Mouse (Mus musculus) spleen, postnatal 4 days (tissue): ENCODE data around the gene Cmtm1.
A peak's percentile ranks its signal among the peaks of the same experiment; 100 is the strongest.
"Not testable (repeated sequence)": the region's sequence is repeated elsewhere in the genome, so short reads cannot be mapped to it uniquely, and the experiment has no call there.

Experiments used
- DNase-seq, 2 experiments: peaks; one replicate each; pipeline ENCODE4 v3.0.0; 2022; ENCODE audit warnings: low spot score in 2 of 2

Gene Cmtm1

GRCm38 (mm10) chr8:104321267-104321666 is 11.3 kb upstream of the Cmtm1 start, which contains the start of gene Gm11020:
Gene Gm11020, plus strand, starts transcription at chr8:104321567.
- not testable (repeated sequence) for DNase-seq

GRCm38 (mm10) chr8:104313311-104313710 is 3.4 kb upstream of the Cmtm1 start:
- no peak for DNase-seq

- DNase-seq: not testable (repeated sequence)
Measured at GRCm38 (mm10) chr8:104312023-104312422, 2.1 kb upstream of the Cmtm1 start.

DNA sequence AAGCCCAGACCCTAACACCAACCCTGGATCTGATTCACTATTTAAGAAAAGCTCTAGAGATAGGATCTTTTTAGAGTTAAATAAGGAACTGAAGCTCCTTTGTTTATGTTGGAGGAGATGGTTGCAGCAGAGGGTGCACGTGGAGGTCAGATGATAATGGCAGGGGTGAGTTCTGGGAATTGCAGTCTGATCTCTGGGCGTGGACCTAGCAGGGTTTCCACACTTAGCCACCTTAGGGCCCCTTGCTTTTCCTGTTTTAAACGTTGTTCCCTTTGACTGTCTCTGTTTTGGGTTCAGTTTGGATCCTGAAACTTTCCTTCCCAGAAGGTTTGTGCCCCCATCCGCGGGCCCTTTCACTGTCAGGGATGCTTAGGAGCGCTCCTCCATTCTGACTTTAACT is 1.6 kb downstream of the Cmtm1 start:
- not testable (repeated sequence) for DNase-seq

DNA sequence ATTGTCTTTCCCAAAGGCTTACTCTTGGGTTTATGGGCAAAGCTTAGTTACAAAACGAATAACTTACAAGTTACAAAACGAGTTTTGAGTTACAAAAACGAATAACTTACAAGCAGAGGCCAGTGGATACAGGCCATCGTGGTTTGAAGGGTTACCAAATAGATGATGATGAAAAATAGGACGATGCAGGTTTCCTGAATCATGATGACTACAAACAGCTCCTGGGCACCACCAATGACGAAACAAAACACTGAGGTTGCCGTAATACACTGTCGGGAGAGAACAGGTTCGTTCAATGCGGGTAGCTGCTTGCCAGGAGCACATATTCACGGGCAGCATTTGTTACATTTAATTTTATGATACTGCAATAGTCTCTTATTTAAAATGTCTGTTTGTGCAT is 5.0 kb downstream of the Cmtm1 start:
- DNase-seq: no peak

GRCm38 (mm10) chr8:104302536-104302935 is 7.4 kb downstream of the Cmtm1 start:
- DNase-seq: not testable (repeated sequence)

DNA sequence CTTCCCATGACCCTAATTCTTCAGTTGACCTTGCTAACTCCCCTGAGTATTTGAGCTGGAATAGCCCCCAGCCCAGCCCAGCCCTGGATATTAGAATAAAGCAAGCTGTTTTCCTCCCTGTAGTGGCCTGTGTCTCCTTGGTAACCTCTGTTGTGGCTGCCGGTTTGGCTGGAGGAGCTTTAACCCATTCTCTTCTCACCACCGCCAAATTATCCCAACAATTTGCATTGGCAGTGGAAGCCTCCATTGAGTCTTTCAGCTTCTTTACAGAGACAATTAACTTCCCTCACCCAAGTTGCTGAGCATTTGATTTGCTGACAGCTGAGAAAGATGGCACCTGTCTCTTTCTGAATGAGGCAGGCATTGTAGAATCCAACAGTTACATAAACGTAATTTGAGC is 8.4 kb downstream of the Cmtm1 start:
- DNase-seq: not testable (repeated sequence)

DNA sequence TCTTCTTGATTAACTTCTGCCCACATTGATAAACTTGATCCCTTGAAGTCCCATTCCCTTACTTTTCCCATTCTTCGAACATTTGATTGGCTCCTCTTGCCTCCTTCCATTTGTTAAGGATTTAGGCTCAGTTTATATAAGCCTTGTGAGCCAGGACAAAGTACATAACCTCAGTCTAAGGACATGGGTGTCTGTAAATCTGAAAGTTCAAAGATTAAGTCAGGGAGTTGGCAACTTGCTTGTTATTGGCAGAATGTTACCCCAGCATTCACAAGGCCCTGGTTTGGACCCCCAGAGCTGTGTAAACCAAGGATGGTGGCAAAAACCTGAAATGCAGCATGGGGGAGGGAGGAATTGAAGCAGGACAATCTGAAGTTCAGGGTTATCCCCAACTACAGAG is 15.5 kb downstream of the Cmtm1 start:
- no peak for DNase-seq

DNA sequence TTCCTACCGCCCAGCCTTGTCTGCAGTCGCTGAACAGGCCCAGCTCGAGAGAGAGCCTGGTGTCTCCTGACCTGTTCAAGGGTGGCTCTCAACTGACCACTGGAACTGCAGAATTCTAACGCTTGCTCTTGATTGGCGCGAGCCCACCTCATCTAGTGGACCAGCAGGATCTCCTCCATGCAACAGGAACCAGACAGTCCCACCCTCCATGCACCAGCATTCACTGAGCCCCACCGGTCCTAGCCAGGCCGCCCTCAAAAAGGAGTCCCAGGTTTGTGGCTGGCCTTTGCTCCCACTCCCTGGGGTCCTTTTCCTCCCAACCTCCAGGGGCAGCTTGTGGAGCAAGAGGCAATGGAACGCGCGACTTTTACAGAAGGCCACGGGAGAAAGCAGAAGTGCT is 16.9 kb downstream of the Cmtm1 start, which contains the start of gene Cmtm2a:
Gene Cmtm2a, minus strand, starts transcription at position 101 of the 400 bp plus-strand sequence.
- not testable (repeated sequence) for DNase-seq

DNA sequence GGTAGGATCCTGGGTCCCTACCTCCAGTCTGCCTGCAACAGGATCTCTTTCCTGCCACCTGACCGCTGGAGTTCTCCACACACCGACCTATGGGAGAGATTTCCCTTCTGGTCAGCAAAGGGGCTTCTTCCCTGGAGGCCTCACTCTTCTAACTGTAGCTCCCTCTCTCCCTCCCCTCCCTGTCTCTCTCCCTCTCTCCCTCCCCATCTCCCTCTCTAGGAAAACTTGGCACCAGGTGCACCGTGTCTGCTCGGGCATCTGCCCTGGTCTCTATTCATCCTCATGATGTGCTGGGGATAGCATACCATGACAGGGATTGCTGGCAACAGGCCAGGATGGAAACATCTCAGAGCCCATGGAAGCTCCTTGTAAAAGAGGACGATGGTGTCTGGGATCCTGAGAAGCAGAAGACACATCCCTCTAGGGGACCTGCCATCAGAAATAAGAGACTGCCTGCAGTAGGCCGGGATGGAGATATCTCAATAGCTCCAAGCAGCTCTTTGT is 41.0 kb downstream of the Cmtm1 start:
- no peak for DNase-seq

GRCm38 (mm10) chr8:104268368-104268767 is 41.6 kb downstream of the Cmtm1 start:
- DNase-seq: no peak

- DNase-seq: not testable (repeated sequence)
Measured at GRCm38 (mm10) chr8:104264271-104264935, 45.5 kb downstream of the Cmtm1 start.

DNA sequence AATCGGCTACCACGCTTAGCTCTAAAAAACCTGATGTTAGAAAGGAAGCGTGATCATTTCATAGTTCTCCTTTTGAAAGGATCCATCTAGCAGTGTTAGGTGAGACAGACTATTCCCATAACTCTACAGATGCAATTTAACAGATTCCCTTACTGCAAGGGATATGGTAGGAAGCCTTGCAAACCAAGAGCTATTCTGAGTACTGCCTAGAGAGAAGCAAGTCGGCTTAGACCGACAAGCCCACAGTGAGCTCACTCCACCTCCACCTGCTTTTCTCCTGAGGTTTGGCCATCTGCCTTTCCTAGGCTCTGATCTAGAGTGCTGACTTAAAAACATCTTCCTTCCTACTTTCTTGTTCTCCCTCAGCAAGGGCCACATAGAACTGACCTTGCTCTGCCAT is 48.1 kb downstream of the Cmtm1 start:
- not testable (repeated sequence) for DNase-seq

DNA sequence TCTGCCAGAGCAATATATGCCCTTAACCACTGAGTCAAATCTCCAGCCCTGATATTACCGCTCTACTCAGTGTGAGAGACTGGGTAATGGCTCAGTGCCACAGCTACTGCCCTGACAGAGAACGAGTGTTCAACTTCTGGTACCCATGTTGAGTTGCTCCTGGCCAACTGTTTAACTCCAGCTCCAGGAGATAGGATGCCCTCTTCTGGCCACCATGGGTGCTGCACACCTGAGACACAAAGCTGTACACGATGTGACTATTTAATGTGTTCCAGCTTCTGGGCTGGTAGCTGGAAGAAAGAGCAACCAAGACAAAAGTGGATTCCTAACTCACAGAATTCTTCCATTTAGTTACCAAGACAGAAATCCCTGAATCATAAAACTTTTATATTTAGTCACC is 56.9 kb downstream of the Cmtm1 start:
- peak; percentile 65 to 81 for DNase-seq

DNA sequence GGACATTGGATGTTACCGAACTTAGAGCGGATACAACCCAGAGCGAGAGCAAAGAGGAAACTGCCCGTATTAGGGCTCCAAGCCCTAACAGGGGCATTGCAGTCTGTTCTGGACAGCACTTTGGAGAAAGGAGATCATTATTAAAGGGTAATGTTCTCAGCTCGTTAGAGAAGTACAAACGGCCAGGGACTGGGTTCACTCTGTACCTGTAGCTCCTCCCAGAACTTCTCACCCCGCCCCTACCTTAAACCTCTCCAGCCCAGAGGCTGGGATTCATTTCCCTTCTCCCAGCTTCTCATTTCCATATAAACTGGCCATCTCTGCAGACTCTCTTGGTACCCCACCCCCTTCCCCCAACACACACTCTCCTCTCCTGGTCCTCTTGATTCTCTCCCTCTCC is 58.5 kb downstream of the Cmtm1 start:
- no peak for DNase-seq

GRCm38 (mm10) chr8:104250439-104251367 is 59.2 kb downstream of the Cmtm1 start, which contains the start of gene Cklf:
Gene Cklf, plus strand, starts transcription at chr8:104250861.
- peak; percentile 86 to 93 for DNase-seq

- no peak for DNase-seq
Measured at GRCm38 (mm10) chr8:104249442-104249996, 60.4 kb downstream of the Cmtm1 start.

DNA sequence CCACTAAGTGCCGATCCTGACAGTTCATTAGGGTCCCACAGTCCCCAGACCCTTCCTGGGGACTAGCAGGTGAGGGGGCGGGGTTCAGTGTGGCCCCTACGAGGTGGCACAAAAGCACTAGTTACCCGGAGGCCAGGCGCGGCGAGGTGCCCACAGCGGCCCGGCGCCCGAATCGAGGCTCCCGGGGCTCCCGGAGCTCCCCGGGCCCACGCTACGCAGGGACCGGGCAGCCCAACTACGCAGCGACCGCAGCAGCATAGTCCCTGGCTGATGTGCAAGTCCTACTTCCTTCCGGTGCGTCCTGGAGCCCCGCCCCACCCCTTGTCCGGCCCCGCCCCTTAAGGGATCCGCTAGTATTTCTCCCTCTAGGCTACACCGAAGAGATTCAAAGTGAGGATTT is 61.7 kb downstream of the Cmtm1 start, which contains the start of gene Tk2:
Gene Tk2, minus strand, starts transcription at position 283 of the 400 bp plus-strand sequence.
- peak; percentile 80 to 91 for DNase-seq

DNA sequence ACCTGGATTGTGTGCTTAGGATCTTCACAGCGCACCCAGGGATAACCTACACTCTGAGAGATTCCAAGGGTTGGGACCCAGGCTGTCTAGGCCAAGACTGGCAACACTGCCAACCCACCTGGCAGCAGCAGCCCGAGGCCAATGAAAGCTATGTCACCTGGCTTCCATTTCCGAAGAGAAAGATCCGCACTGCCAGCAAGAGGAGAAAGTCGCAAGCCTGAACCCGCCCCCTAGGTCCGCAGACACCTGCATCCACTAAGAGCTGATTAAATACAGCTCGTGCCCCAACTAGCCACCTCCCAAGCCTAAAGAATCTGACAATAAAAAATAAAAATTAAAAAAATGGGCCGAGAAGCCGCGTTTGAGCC is 62.1 kb downstream of the Cmtm1 start:
- peak; percentile 37 to 72 for DNase-seq

DNA sequence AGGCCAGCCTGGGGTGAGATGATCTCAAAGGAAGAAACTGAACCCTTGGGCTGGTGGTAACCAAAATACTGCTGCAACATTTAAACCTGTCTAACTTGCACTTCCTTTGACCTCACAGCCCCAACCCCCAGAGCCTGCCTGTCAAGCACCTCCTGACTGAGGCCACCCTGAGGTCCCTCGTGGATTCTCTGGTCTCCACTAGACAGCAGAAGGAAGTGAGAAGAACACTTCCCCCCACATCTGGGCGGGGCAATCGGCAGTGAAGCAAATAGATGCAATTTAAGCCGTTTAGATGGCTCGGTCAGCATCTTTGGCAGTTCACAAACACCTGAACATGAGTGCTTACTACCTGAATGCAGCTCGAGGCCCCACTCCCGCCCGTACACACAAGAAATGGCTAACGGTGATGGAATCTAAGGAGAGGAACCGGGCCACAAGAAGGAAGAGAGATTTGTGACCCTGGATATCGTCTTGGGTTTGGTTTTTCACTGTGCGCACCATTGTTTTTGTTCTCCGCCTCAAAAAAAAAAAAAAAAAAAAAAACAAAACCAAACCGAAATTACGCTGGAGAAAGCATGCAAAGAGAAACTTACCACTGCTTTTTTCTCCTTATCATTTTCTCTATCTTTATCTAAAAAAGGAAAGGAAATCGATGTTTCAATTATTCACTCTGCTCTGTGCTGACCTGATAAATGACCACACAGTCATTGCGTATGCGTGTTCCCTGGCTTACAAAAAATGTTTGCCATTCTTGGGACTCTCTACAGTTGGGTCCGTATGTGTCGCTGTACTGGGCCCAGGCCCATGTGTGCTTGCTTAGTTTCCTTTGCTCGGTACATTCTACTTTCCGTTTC is 62.7 kb downstream of the Cmtm1 start:
- DNase-seq: peak; percentile 77 to 82

GRCm38 (mm10) chr8:104246621-104247020 is 63.3 kb downstream of the Cmtm1 start:
- no peak for DNase-seq
